Mouse (Mus musculus): Measurements from ENCODE around the gene Olfr1054.

GRCm38 (mm10) chr2:86315184-86315583 lies 20.0 kb downstream of the Olfr1054 start, which contains the start of gene Olfr1053:
- TF ChIP-seq CTCF (IDR thresholded peaks at IDR 0.05) (no peak), EP300 (IDR thresholded peaks at IDR 0.05) (no peak)

Data from lung, postnatal 0 days (tissue).